Mouse (Mus musculus) embryonic fibroblast, embryonic 13.5 days (primary cell): ENCODE measurements at regions not wholly inside any gene's neighbourhood (a gene's known extent, or its start where the extent isn't known, plus 50 kb on each side); places are given as distances from the start of the nearest gene placed in this dataset.

ENCODE experiments used
- CTCF ChIP-seq: IDR thresholded peaks from 2 replicates; pipeline ENCODE4 v1.5.1; 2011; ENCODE audit warnings: mild to moderate bottlenecking, control low read depth, low read length, moderate library complexity, borderline replicate concordance; ENCODE audit not compliant: insufficient read depth
- POLR2A ChIP-seq: IDR thresholded peaks from 2 replicates; pipeline ENCODE4 v1.6.1; 2011; ENCODE audit warnings: low read depth, mild to moderate bottlenecking, control low read depth, low read length, moderate library complexity

DNA sequence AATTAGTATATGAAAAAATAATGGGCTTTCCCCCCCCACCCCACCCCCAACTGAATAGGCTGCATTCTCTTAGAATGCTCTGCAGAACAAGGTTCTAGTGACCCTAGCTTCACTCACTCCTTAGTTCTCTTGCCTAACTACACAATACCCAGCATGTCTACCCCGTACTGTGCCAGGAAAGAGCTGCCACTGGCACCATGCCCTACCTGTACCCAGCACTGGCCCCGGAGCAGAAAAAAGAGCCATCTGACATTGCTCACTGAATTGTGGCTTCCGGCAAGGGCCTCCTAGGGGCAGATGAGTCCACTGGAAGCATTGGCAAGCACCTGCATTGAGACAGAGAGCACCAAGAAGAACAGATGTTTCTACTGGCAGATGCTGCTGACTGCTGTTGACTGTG is 156.0 kb upstream of the Gpr101 start:
- no peak for TF ChIP-seq POLR2A
- no peak for TF ChIP-seq CTCF
